Mouse (Mus musculus): ENCODE measurements around the gene Bphl.

- TF ChIP-seq ZC3H11A (IDR thresholded peaks at IDR 0.05; ENCODE audit: borderline replicate concordance, low read depth, low read length) (no peak), MAFK (IDR thresholded peaks at IDR 0.05; ENCODE audit: insufficient read depth, low read depth, low read length) (no peak)
Observed at GRCm38 (mm10) chr13:34096455-34096854, 59.1 kb downstream of the Bphl start.
